Mouse (Mus musculus) heart, postnatal 0 days (tissue): ENCODE measurements at regions not wholly inside any gene's neighbourhood (a gene's known extent, or its start where the extent isn't known, plus 50 kb on each side); places are given as distances from the start of the nearest gene placed in this dataset.

Experiments
- ATAC-seq: fragments of 200-750 bp; cut with Nextera tagmentation; 2 replicates; pipeline ENCODE4 v1.8.0; 2017; ENCODE audit warnings: low read depth, moderate number of reproducible peaks, moderate library complexity; ENCODE audit not compliant: insufficient read depth
- DNase-seq: peaks from one replicate; pipeline ENCODE4 v3.0.0-alpha.2; 2016; ENCODE audit warnings: low spot score
- H3K27ac ChIP-seq: fragments of 300-500 bp; sonication (generic); 2 replicates; pipeline ENCODE4 v1.5.1; 2014; ENCODE audit warnings: low read depth, mild to moderate bottlenecking
- H3K27me3 ChIP-seq: fragments of 300-500 bp; sonication (generic); 2 replicates; pipeline ENCODE4 v1.6.1; 2014; ENCODE audit warnings: low read length, mixed read lengths; ENCODE audit not compliant: control insufficient read depth, insufficient read depth
- H3K36me3 ChIP-seq: fragments of 300-500 bp; sonication (generic); replicated peaks from 2 replicates; pipeline ENCODE4 v1.6.1; 2014; ENCODE audit warnings: low read length, mixed read lengths; ENCODE audit not compliant: control insufficient read depth, insufficient read depth
- H3K4me1 ChIP-seq: fragments of 300-500 bp; sonication (generic); 2 replicates; pipeline ENCODE4 v1.6.1; 2014; ENCODE audit warnings: antibody characterized with exemption; ENCODE audit not compliant: control insufficient read depth, insufficient read depth
- H3K4me2 ChIP-seq: fragments of 300-500 bp; sonication (generic); 2 replicates; pipeline ENCODE4 v1.6.1; 2014; ENCODE audit warnings: low read depth, mild to moderate bottlenecking, low read length, moderate library complexity
- H3K4me3 ChIP-seq: fragments of 300-500 bp; sonication (generic); 2 replicates; pipeline ENCODE4 v1.5.1; 2014; ENCODE audit warnings: low read depth, low read length
- H3K9ac ChIP-seq: fragments of 300-500 bp; sonication (generic); replicated peaks from 2 replicates; pipeline ENCODE4 v1.6.1; 2014; ENCODE audit warnings: low read depth, low read length, mixed read lengths
- H3K9me3 ChIP-seq: fragments of 300-500 bp; sonication (generic); replicated peaks from 2 replicates; pipeline ENCODE4 v1.6.1; 2016; ENCODE audit warnings: low read length; ENCODE audit not compliant: control insufficient read depth
- CTCF ChIP-seq: IDR thresholded peaks from 2 replicates; pipeline ENCODE4 v1.5.1; 2016; ENCODE audit warnings: antibody characterized with exemption, control low read depth, low read depth
- EP300 ChIP-seq: IDR thresholded peaks from 2 replicates; pipeline ENCODE4 v1.6.1; 2016; ENCODE audit warnings: antibody characterized with exemption, low read depth
- WGBS: fragments of 180-500 bp; shearing (Covaris S2); extraction: QIAGEN DNeasy Blood & Tissue Kit; methylation state at CpG from one replicate; pipeline ENCODE4 v1.1.7; 2014; 5-methylcytosine and 5-hydroxymethylcytosine counted together

GRCm38 (mm10) chr16:55555821-55556535, 258.2 kb upstream of the Zpld1 start:
- ATAC-seq (no peak), DNase-seq (no peak)
- no peaks in the 10 kb centered on the region for H3K9me3 ChIP-seq
- peak overlapping the region; percentile 75 for H3K27ac ChIP-seq
- peak overlapping the region; percentile 37 for H3K4me2 ChIP-seq
- 43% methylated on average over 10 of the region's 10 CpGs for whole genome bisulfite sequencing
- TF ChIP-seq EP300 (no peak), CTCF (no peak)
- H3K4me1 ChIP-seq: peaks cover 10% of the 10 kb centered on the region; the same call in 1 of the 2 replicates
- H3K9ac ChIP-seq: no peak overlapping the region
- H3K4me3 ChIP-seq: no peak overlapping the region
- no peaks in the 10 kb centered on the region for H3K36me3 ChIP-seq
- H3K27me3 ChIP-seq: no peaks in the 10 kb centered on the region

GRCm38 (mm10) chr16:55555224-55555623, 257.4 kb upstream of the Zpld1 start:
- DNase-seq: peak; percentile 58
- peak; percentile 81 for ATAC-seq
- Histone ChIP-seq H3K4me2 (peak overlapping the region; percentile 37), H3K4me3 (no peak overlapping the region), H3K9ac (no peak overlapping the region), H3K4me1 (peaks cover 10% of the 10 kb centered on the region; the same call in 1 of the 2 replicates), H3K9me3 (no peaks in the 10 kb centered on the region), H3K27me3 (no peaks in the 10 kb centered on the region), H3K36me3 (no peaks in the 10 kb centered on the region), H3K27ac (peak overlapping the region; percentile 75)
- 15% methylated on average over 6 of the region's 6 CpGs for WGBS
- TF ChIP-seq CTCF: no peak
- no peak for TF ChIP-seq EP300

GRCm38 (mm10) chr16:55553896-55554295, 256.1 kb upstream of the Zpld1 start:
- 49% methylated on average over 4 of the region's 4 CpGs for WGBS
- no peak overlapping the region for H3K9ac ChIP-seq
- peaks cover 10% of the 10 kb centered on the region; the same call in 1 of the 2 replicates for H3K4me1 ChIP-seq
- no peak for ATAC-seq
- no peak overlapping the region for H3K4me2 ChIP-seq
- H3K9me3 ChIP-seq: no peaks in the 10 kb centered on the region
- DNase-seq: no peak
- H3K36me3 ChIP-seq: no peaks in the 10 kb centered on the region
- H3K27me3 ChIP-seq: no peaks in the 10 kb centered on the region
- TF ChIP-seq CTCF (no peak), EP300 (no peak)
- 0 out of 2 replicates have a peak overlapping the region, but pooled peaks have one; percentile 20 for H3K27ac ChIP-seq
- H3K4me3 ChIP-seq: no peak overlapping the region

- no peak overlapping the region for H3K4me2 ChIP-seq
- H3K4me3 ChIP-seq: no peak overlapping the region
- no peak for DNase-seq
- 0 out of 2 replicates have a peak overlapping the region, but pooled peaks have one; percentile 15 for H3K27ac ChIP-seq
- H3K4me1 ChIP-seq: peaks cover 10% of the 10 kb centered on the region; the same call in 1 of the 2 replicates
- H3K9me3 ChIP-seq: no peaks in the 10 kb centered on the region
- ATAC-seq: no peak
- H3K9ac ChIP-seq: no peak overlapping the region
- H3K36me3 ChIP-seq: no peaks in the 10 kb centered on the region
- H3K27me3 ChIP-seq: no peaks in the 10 kb centered on the region
- TF ChIP-seq CTCF (no peak), EP300 (no peak)
- WGBS: 84% methylated on average over 1 of the region's 1 CpGs
These were observed 253.6 kb upstream of the Zpld1 start for GRCm38 (mm10) chr16:55551348-55551747.

GRCm38 (mm10) chr16:55550649-55551312, 253.0 kb upstream of the Zpld1 start:
- Histone ChIP-seq H3K27ac (0 out of 2 replicates have a peak overlapping the region, but pooled peaks have one; percentile 15), H3K36me3 (no peaks in the 10 kb centered on the region), H3K27me3 (no peaks in the 10 kb centered on the region), H3K9ac (no peak overlapping the region), H3K4me2 (no peak overlapping the region), H3K4me1 (peaks cover 9% of the 10 kb centered on the region; the same call in 1 of the 2 replicates), H3K9me3 (no peaks in the 10 kb centered on the region), H3K4me3 (no peak overlapping the region)
- DNase-seq (peak; percentile 17), ATAC-seq (peak; percentile 55)
- TF ChIP-seq CTCF: no peak
- TF ChIP-seq EP300: no peak
- 66% methylated on average over 4 of the region's 4 CpGs for WGBS
